Mouse (Mus musculus): ENCODE measurements around the gene Inpp5d. TPM values are rescaled to one million over a fixed set of nuclear protein-coding genes. Genes with fewer than 3 reads are reported as not detected.
A peak's percentile ranks its signal among the peaks of the same experiment; 100 is the strongest.

The Inpp5d gene
- total RNA-seq, 4 experiments from 2014 or later = 12.3 to 64.3 (median 33.4) TPM

- no peak for DNase-seq (ENCODE audit: low spot score in 2 of 2)
Measured at GRCm38 (mm10) chr1:87699890-87700448, 79.9 kb downstream of the Inpp5d start.

- DNase-seq (ENCODE audit: low spot score in 2 of 2) = no peak
Measured at GRCm38 (mm10) chr1:87704230-87704629, 84.1 kb downstream of the Inpp5d start.

GRCm38 (mm10) chr1:87706361-87706760, 86.2 kb downstream of the Inpp5d start:
- no peak for DNase-seq (ENCODE audit: low spot score in 2 of 2)

GRCm38 (mm10) chr1:87709020-87709419, 88.9 kb downstream of the Inpp5d start:
- peak; percentile 49 to 72 for DNase-seq (ENCODE audit: low spot score in 2 of 2)

- DNase-seq (ENCODE audit: low spot score in 2 of 2) = no peak
Measured at GRCm38 (mm10) chr1:87709661-87710270, 89.7 kb downstream of the Inpp5d start.

GRCm38 (mm10) chr1:87711938-87712613, 92.0 kb downstream of the Inpp5d start:
- DNase-seq (ENCODE audit: low spot score in 2 of 2) = no peak

GRCm38 (mm10) chr1:87712614-87712971, 92.5 kb downstream of the Inpp5d start:
- DNase-seq (ENCODE audit: low spot score in 2 of 2) = no peak

- peak in 1 of 2 experiments; percentile 57 for DNase-seq (ENCODE audit: low spot score in 2 of 2)
Measured at GRCm38 (mm10) chr1:87721382-87721781, 101.3 kb downstream of the Inpp5d start.

GRCm38 (mm10) chr1:87722081-87722480, 102.0 kb downstream of the Inpp5d start:
- no peak for DNase-seq (ENCODE audit: low spot score in 2 of 2)

GRCm38 (mm10) chr1:87723351-87723750, 103.2 kb downstream of the Inpp5d start:
- no peak for DNase-seq (ENCODE audit: low spot score in 2 of 2)

- no peak for DNase-seq (ENCODE audit: low spot score in 2 of 2)
Measured at GRCm38 (mm10) chr1:87729070-87729469, 109.0 kb downstream of the Inpp5d start.

GRCm38 (mm10) chr1:87729850-87730249, 109.7 kb downstream of the Inpp5d start:
- no peak for DNase-seq (ENCODE audit: low spot score in 2 of 2)

GRCm38 (mm10) chr1:87730271-87730670, 110.2 kb downstream of the Inpp5d start:
- no peak for DNase-seq (ENCODE audit: low spot score in 2 of 2)

- DNase-seq (ENCODE audit: low spot score in 2 of 2) = peak; percentile 53 to 65
Measured at GRCm38 (mm10) chr1:87733212-87733611, 113.1 kb downstream of the Inpp5d start.

GRCm38 (mm10) chr1:87734153-87734552, 114.0 kb downstream of the Inpp5d start:
- no peak for DNase-seq (ENCODE audit: low spot score in 2 of 2)

- DNase-seq (ENCODE audit: low spot score in 2 of 2) = no peak
Measured at GRCm38 (mm10) chr1:87740584-87741290, 120.6 kb downstream of the Inpp5d start.

GRCm38 (mm10) chr1:87749360-87749973, 129.4 kb downstream of the Inpp5d start:
- DNase-seq (ENCODE audit: low spot score in 2 of 2) = no peak

GRCm38 (mm10) chr1:87755641-87756470, 135.7 kb downstream of the Inpp5d start, which contains the start of gene Atg16l1:
Atg16l1 (plus strand) TSS chr1:87755870.
- peak; percentile 94 to 95 for DNase-seq (ENCODE audit: low spot score in 2 of 2)

GRCm38 (mm10) chr1:87763821-87764220, 143.7 kb downstream of the Inpp5d start:
- DNase-seq (ENCODE audit: low spot score in 2 of 2) = no peak

- no peak for DNase-seq (ENCODE audit: low spot score in 2 of 2)
Measured at GRCm38 (mm10) chr1:87765741-87766140, 145.6 kb downstream of the Inpp5d start.

GRCm38 (mm10) chr1:87766233-87766632, 146.1 kb downstream of the Inpp5d start:
- no peak for DNase-seq (ENCODE audit: low spot score in 2 of 2)

All from layer of hippocampus, adult 8-10 months (tissue).